Mouse (Mus musculus): ENCODE data around the gene Snd1.

DNA sequence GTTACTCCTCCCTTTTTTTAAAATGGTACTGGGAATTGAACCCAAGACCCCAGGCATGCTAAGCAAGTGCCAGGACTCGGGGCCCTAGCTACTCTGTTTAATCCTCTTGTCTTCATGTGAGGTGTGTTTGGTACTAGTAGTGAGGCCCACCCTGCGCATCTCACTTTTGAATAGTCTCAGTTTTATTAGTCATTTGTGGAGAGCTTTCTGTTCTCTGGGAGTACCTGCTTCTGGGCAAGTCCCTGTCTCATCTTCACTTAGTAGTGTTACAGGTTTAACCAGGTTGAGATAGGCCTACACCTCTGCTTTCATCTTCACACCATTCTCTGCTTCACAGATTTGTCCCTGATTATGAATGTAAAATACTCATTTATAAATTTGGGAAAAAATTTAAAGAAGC lies 84.5 kb downstream of the Snd1 start:
- TF ChIP-seq CTCF (IDR thresholded peaks at IDR 0.05; ENCODE audit: control insufficient read depth, insufficient read depth, low read length) = no peak
- no peak for TF ChIP-seq POLR2A (IDR thresholded peaks at IDR 0.05; ENCODE audit: borderline replicate concordance, control insufficient read depth, low read depth, low read length)
